Mouse (Mus musculus): Measurements from ENCODE around the gene Olfr808.

- TF ChIP-seq CTCF (IDR thresholded peaks at IDR 0.05; ENCODE audit: control insufficient read depth, insufficient read depth, low read length) (no peak), POLR2A (IDR thresholded peaks at IDR 0.05; ENCODE audit: borderline replicate concordance, control insufficient read depth, low read depth, low read length) (no peak)
Measured at GRCm38 (mm10) chr10:129778123-129778522, 12.8 kb downstream of the Olfr808 start.
